Mouse (Mus musculus): ENCODE data around the gene Tubb5. TPM values are rescaled to one million over a fixed set of nuclear protein-coding genes. Genes with fewer than 3 reads are reported as not detected.
A peak's percentile ranks its signal among the peaks of the same experiment; 100 is the strongest.

Tubb5 gene
- polyA plus RNA-seq, 1 experiment from 2014 or later = 1,667 TPM

DNA sequence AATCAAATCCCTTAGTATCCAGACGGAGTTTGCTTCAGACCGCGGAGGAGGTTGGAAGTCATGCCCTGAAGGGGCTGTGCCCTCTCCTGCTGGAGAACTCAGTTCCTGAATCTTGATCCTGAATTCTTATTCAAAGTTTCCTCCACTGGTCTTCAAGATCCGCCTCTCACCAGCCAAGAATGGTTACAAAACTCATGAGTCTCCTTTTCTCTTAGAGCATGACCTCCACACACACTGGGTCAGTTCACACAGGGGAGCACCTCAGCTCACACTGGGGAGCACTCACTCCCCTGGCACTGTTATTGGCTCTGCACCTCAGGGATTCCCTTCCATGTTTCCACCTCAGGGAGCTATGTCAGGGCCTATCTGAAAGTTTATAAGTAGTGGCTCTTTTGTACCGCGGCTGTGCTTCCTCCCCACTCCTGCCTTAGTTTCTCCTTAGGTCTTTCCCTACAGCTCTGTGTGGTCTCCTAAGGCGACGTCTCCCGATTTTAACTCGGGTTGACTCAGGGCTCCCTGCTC lies 26.8 kb upstream of the Tubb5 start:
- DNase-seq (ENCODE audit: low spot score) (no peak), ATAC-seq (ENCODE audit: low FRiP score) (no peak)
- Histone ChIP-seq H3K9ac (ENCODE audit: low read depth, low read length) (peak overlapping the region; percentile 87), H3K36me3 (ENCODE audit: control insufficient read depth, insufficient read depth, low read length) (no peaks in the 10 kb centered on the region; the same call in 1 of the 2 replicates), H3K27ac (ENCODE audit: low read depth, low read length) (peak overlapping the region; percentile 99), H3K9me3 (ENCODE audit: control insufficient read depth, low read length) (no peaks in the 10 kb centered on the region), H3K27me3 (ENCODE audit: control insufficient read depth, insufficient read depth, low read length) (no peaks in the 10 kb centered on the region), H3K4me3 (ENCODE audit: low read depth, low read length) (peak overlapping the region; percentile 54), H3K4me2 (replicated peaks; ENCODE audit: low read depth, low read length) (peak overlapping the region; percentile 98), H3K4me1 (replicated peaks; ENCODE audit: control insufficient read depth, insufficient read depth, low read length) (peaks cover 8% of the 10 kb centered on the region)
- 25% methylated on average over 10 of the region's 10 CpGs for WGBS

DNA sequence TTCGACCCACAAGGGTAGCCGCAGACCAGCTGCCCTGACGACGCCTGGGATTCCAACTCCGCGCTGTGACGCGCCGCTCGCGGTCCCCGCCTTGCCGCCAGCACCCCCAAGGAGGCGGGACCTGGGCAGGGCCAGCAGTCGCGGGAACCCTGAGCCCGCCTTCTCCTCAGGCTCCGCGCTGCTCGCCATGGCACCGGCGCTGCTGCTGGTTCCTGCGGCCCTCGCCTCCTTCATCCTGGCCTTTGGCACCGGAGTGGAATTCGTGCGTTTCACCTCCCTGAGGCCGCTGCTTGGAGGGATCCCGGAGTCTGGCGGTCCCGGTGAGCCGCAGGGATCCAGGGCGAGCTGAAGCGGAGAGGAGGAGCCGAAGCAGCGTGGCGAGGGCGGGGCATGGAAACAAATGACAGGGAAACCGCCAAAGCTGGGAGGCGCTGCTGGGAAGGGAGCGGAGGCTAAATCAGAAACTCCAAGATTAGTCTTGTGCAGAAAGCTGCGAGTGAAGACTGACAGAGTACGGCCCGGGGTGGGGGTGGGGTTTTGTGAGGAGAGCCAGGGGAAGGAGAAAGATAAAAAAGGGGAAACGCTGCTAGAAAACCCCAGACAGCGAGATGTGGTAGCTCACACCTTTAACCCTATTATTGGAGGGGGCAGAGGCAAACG lies 23.2 kb upstream of the Tubb5 start, which contains the start of gene Nrm:
Nrm (plus strand) TSS at position 121 of the 660 bp plus-strand sequence.
- no peaks in the 10 kb centered on the region for H3K9me3 ChIP-seq (ENCODE audit: control insufficient read depth, low read length)
- WGBS = under 1% methylated on average over 47 of the region's 47 CpGs
- ATAC-seq (ENCODE audit: low FRiP score) (peak; percentile 87), DNase-seq (ENCODE audit: low spot score) (peak; percentile 90)
- peak within 1 kb of the TSS; percentile 79 for H3K9ac ChIP-seq (ENCODE audit: low read depth, low read length)
- 0 out of 2 replicates have a peak, but pooled peaks cover 3% of the 10 kb centered on the region for H3K36me3 ChIP-seq (ENCODE audit: control insufficient read depth, insufficient read depth, low read length)
- H3K4me3 ChIP-seq (ENCODE audit: low read depth, low read length) = peak within 1 kb of the TSS; percentile 63
- no peaks in the 10 kb centered on the region for H3K27me3 ChIP-seq (ENCODE audit: control insufficient read depth, insufficient read depth, low read length)
- H3K4me1 ChIP-seq (replicated peaks; ENCODE audit: control insufficient read depth, insufficient read depth, low read length) = no peaks in the 10 kb centered on the region
- peak within 1 kb of the TSS; percentile 86 for H3K27ac ChIP-seq (ENCODE audit: low read depth, low read length)
- H3K4me2 ChIP-seq (replicated peaks; ENCODE audit: low read depth, low read length) = peak within 1 kb of the TSS; percentile 64

DNA sequence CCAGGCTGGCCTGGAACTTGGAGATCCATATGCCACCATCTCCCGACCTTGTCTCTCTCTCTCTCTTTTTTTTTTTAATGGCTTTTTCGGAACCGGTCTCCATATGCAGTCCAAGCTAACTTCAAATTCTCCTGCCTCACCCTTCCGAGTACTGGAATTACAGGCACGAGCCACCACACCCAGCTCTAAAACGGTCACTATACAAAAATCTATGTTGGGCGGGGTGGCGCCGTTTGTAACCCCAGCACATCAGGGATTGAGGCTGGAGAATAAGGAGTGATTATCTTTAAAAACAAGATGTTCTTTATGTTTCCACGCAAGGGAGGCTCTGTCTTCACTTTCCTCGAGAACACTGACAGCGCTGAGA lies 22.7 kb upstream of the Tubb5 start:
- no peaks in the 10 kb centered on the region for H3K27me3 ChIP-seq (ENCODE audit: control insufficient read depth, insufficient read depth, low read length)
- H3K4me1 ChIP-seq (replicated peaks; ENCODE audit: control insufficient read depth, insufficient read depth, low read length) = no peaks in the 10 kb centered on the region
- DNase-seq (ENCODE audit: low spot score) = no peak
- no peaks in the 10 kb centered on the region for H3K9me3 ChIP-seq (ENCODE audit: control insufficient read depth, low read length)
- H3K4me2 ChIP-seq (replicated peaks; ENCODE audit: low read depth, low read length) = peak overlapping the region; percentile 64
- 4% methylated on average over 12 of the region's 12 CpGs for WGBS
- peak overlapping the region; percentile 86 for H3K27ac ChIP-seq (ENCODE audit: low read depth, low read length)
- H3K4me3 ChIP-seq (ENCODE audit: low read depth, low read length) = peak overlapping the region; percentile 63
- no peak for ATAC-seq (ENCODE audit: low FRiP score)
- H3K36me3 ChIP-seq (ENCODE audit: control insufficient read depth, insufficient read depth, low read length) = 0 out of 2 replicates have a peak, but pooled peaks cover 3% of the 10 kb centered on the region
- peak overlapping the region; percentile 79 for H3K9ac ChIP-seq (ENCODE audit: low read depth, low read length)

DNA sequence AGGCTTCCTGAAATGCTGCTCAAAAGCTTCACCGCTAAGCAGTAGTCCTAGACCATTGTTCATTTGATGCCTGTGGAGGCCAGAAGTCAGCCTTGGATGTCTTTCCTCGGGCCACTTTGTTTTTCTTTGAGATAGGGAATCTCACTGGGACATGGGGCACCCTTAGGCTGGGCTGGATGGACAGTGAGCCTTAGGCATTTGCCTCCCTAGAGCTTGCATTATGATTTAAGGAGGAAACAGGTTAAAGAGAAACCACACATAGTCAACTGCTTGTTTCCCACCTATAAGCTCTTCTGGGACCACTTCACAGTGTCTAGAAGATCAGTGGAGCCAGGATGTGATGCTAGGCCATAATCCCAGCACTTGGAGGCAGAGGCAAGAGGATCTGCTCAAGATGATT lies 21.7 kb upstream of the Tubb5 start:
- Histone ChIP-seq H3K36me3 (ENCODE audit: control insufficient read depth, insufficient read depth, low read length) (0 out of 2 replicates have a peak, but pooled peaks cover 3% of the 10 kb centered on the region), H3K4me3 (ENCODE audit: low read depth, low read length) (no peak overlapping the region), H3K9ac (ENCODE audit: low read depth, low read length) (no peak overlapping the region), H3K9me3 (ENCODE audit: control insufficient read depth, low read length) (no peaks in the 10 kb centered on the region), H3K4me2 (replicated peaks; ENCODE audit: low read depth, low read length) (no peak overlapping the region), H3K4me1 (replicated peaks; ENCODE audit: control insufficient read depth, insufficient read depth, low read length) (no peaks in the 10 kb centered on the region), H3K27me3 (ENCODE audit: control insufficient read depth, insufficient read depth, low read length) (no peaks in the 10 kb centered on the region), H3K27ac (ENCODE audit: low read depth, low read length) (no peak overlapping the region)
- DNase-seq (ENCODE audit: low spot score) (no peak), ATAC-seq (ENCODE audit: low FRiP score) (no peak)
- 58% methylated on average over 2 of the region's 2 CpGs for WGBS

DNA sequence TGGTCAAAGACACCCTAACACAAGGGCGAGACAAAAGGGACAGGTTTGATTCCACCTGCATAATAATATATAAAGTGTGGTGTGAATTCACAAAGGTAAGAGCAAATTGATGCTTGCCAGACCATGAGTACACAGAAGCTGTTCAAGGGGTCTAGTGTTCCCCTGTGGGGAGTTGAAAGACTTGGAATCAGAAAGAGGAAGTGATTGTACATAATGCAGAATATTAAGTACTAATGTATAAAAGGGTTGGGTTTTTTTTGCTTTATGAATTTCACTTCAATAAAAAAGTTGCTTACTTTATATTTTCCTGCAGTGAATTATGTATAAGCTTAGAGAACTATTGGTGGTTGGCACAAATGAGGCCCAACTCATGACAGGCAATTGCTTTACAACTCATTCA lies 21.3 kb upstream of the Tubb5 start:
- 87% methylated on average over 1 of the region's 1 CpGs for WGBS
- Histone ChIP-seq H3K9ac (ENCODE audit: low read depth, low read length) (no peak overlapping the region), H3K4me2 (replicated peaks; ENCODE audit: low read depth, low read length) (no peak overlapping the region), H3K9me3 (ENCODE audit: control insufficient read depth, low read length) (no peaks in the 10 kb centered on the region), H3K4me3 (ENCODE audit: low read depth, low read length) (no peak overlapping the region), H3K27me3 (ENCODE audit: control insufficient read depth, insufficient read depth, low read length) (no peaks in the 10 kb centered on the region), H3K36me3 (ENCODE audit: control insufficient read depth, insufficient read depth, low read length) (0 out of 2 replicates have a peak, but pooled peaks cover 3% of the 10 kb centered on the region), H3K4me1 (replicated peaks; ENCODE audit: control insufficient read depth, insufficient read depth, low read length) (no peaks in the 10 kb centered on the region), H3K27ac (ENCODE audit: low read depth, low read length) (no peak overlapping the region)
- no peak for DNase-seq (ENCODE audit: low spot score)
- ATAC-seq (ENCODE audit: low FRiP score) = no peak

DNA sequence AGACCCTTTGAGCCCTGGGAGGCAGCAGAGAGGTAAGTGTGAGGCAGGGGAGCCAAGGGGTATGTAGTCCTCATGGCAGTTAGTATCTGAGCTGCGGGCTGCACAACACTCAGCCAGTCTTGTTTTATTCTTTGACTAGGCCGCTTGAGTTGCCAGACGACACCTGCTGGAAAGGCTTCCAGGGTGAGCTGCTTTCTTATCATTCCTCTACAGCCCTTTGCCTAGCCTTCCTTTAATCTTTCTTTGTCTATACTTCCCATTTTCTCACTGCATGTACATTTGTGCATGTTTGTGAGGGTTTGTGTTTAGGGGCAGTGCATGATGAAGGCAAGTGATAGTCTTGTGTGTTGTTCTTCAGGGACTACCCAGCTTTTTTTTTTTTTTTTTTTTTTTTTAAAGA lies 12.9 kb upstream of the Tubb5 start:
- Histone ChIP-seq H3K36me3 (ENCODE audit: control insufficient read depth, insufficient read depth, low read length) (peaks cover 14% of the 10 kb centered on the region; the same call in 1 of the 2 replicates), H3K27me3 (ENCODE audit: control insufficient read depth, insufficient read depth, low read length) (no peaks in the 10 kb centered on the region), H3K27ac (ENCODE audit: low read depth, low read length) (no peak overlapping the region), H3K4me3 (ENCODE audit: low read depth, low read length) (no peak overlapping the region), H3K9me3 (ENCODE audit: control insufficient read depth, low read length) (no peaks in the 10 kb centered on the region), H3K9ac (ENCODE audit: low read depth, low read length) (no peak overlapping the region), H3K4me1 (replicated peaks; ENCODE audit: control insufficient read depth, insufficient read depth, low read length) (no peaks in the 10 kb centered on the region), H3K4me2 (replicated peaks; ENCODE audit: low read depth, low read length) (no peak overlapping the region)
- DNase-seq (ENCODE audit: low spot score) (no peak), ATAC-seq (ENCODE audit: low FRiP score) (no peak)
- WGBS = 88% methylated on average over 3 of the region's 3 CpGs

DNA sequence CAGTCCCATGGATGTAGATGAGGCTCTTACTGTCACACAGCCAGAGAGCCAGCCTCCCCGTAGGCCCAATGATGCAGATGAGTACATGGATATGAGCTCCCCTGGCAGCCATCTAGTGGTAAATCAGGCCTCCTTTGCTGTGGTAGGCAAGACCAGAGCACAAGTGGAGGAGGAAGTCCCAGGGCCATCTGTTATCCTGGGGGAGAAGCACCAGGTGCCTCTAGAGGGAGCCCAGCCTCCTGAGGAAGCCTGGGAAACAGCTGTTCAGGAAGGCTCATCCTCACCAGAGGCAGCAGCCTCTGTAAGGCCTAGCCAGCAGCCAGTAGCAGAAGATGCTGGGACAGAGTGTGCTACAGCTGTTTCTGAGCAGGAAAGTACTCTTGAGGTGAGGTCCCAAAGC lies 10.0 kb upstream of the Tubb5 start:
- H3K9me3 ChIP-seq (ENCODE audit: control insufficient read depth, low read length) = no peaks in the 10 kb centered on the region
- H3K27me3 ChIP-seq (ENCODE audit: control insufficient read depth, insufficient read depth, low read length) = no peaks in the 10 kb centered on the region
- no peak overlapping the region for H3K9ac ChIP-seq (ENCODE audit: low read depth, low read length)
- no peak for ATAC-seq (ENCODE audit: low FRiP score)
- H3K4me3 ChIP-seq (ENCODE audit: low read depth, low read length) = no peak overlapping the region
- 56% methylated on average over 1 of the region's 1 CpGs for WGBS
- no peak overlapping the region for H3K4me2 ChIP-seq (replicated peaks; ENCODE audit: low read depth, low read length)
- peaks cover 22% of the 10 kb centered on the region; the same call in 1 of the 2 replicates for H3K36me3 ChIP-seq (ENCODE audit: control insufficient read depth, insufficient read depth, low read length)
- H3K27ac ChIP-seq (ENCODE audit: low read depth, low read length) = no peak overlapping the region
- DNase-seq (ENCODE audit: low spot score) = no peak
- H3K4me1 ChIP-seq (replicated peaks; ENCODE audit: control insufficient read depth, insufficient read depth, low read length) = no peaks in the 10 kb centered on the region

DNA sequence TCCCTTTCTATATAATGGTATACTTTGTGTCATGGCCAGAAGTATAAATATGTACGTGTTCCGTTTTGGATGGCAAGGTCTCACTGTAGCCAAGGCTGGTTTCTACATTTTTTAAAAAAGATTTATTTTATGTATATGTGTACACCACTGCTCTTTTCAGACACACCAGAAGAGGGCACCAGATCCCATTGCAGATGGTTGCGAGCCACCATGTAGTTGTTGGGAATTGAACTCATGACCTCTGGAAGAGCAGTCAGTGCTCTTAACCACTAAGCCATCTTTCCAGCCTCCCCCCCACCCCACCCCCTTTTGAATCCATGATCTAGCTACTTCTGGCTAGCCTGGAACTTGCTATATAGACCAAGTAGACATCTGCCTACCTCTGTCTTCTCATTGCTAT lies 5.4 kb upstream of the Tubb5 start:
- no peaks in the 10 kb centered on the region for H3K27me3 ChIP-seq (ENCODE audit: control insufficient read depth, insufficient read depth, low read length)
- H3K27ac ChIP-seq (ENCODE audit: low read depth, low read length) = no peak overlapping the region
- H3K4me3 ChIP-seq (ENCODE audit: low read depth, low read length) = no peak overlapping the region
- no peak overlapping the region for H3K4me2 ChIP-seq (replicated peaks; ENCODE audit: low read depth, low read length)
- no peak overlapping the region for H3K9ac ChIP-seq (ENCODE audit: low read depth, low read length)
- no peak for ATAC-seq (ENCODE audit: low FRiP score)
- H3K4me1 ChIP-seq (replicated peaks; ENCODE audit: control insufficient read depth, insufficient read depth, low read length) = 0 out of 2 replicates have a peak, but pooled peaks cover 3% of the 10 kb centered on the region
- no peak for DNase-seq (ENCODE audit: low spot score)
- 94% methylated on average over 3 of the region's 3 CpGs for WGBS
- no peaks in the 10 kb centered on the region for H3K9me3 ChIP-seq (ENCODE audit: control insufficient read depth, low read length)
- H3K36me3 ChIP-seq (ENCODE audit: control insufficient read depth, insufficient read depth, low read length) = peaks cover 17% of the 10 kb centered on the region; the same call in 1 of the 2 replicates

DNA sequence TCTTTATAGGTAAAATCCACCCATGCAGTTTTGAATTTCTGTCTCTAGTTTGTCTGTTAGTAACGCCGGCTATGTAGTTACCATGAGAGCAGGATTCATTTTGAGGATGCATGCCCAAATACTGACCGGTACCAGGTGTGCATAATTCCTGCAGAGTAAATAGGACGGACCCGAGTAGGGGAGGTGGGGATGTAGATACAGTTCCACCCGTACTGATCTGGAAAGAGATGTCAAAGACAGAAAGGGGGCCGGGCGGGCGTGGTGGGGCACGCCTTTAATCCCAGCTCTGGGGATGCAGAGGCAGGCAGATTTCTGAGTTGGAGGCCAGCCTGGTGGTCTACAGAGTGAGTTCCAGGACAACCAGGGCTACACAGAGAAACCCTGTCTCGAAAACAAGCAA lies 3.9 kb upstream of the Tubb5 start:
- ATAC-seq (ENCODE audit: low FRiP score) (no peak), DNase-seq (ENCODE audit: low spot score) (no peak)
- Histone ChIP-seq H3K9me3 (ENCODE audit: control insufficient read depth, low read length) (no peaks in the 10 kb centered on the region), H3K4me1 (replicated peaks; ENCODE audit: control insufficient read depth, insufficient read depth, low read length) (0 out of 2 replicates have a peak, but pooled peaks cover 3% of the 10 kb centered on the region), H3K27ac (ENCODE audit: low read depth, low read length) (peak overlapping the region; percentile 67; the same call in 1 of the 2 replicates), H3K9ac (ENCODE audit: low read depth, low read length) (peak overlapping the region; percentile 64), H3K36me3 (ENCODE audit: control insufficient read depth, insufficient read depth, low read length) (peaks cover 8% of the 10 kb centered on the region; the same call in 1 of the 2 replicates), H3K4me2 (replicated peaks; ENCODE audit: low read depth, low read length) (peak overlapping the region; percentile 51), H3K4me3 (ENCODE audit: low read depth, low read length) (peak overlapping the region; percentile 63), H3K27me3 (ENCODE audit: control insufficient read depth, insufficient read depth, low read length) (no peaks in the 10 kb centered on the region)
- 14% methylated on average over 11 of the region's 11 CpGs for WGBS
